Mouse (Mus musculus): ENCODE data around the gene Fam107b.

DNA sequence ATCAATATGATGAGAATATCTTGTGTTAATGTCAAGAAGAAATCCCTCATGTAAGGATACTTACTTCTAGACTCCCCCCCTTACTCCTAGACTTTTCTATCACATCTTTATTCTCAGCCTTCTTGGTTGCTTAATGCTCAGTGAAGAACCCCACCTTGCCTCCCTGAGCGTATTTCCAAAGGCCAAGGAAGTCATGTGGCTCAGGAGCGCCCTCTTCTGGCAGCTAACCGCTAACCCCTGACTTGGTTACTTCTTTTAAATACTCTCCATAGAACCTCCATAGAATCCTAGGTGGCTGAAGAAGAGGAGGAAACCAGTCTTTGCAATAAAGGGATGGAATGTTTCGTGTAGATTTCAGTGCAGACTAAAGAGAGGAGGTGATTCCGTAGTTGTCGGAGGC, 199.0 kb downstream of the Fam107b start:
- TF ChIP-seq CTCF (IDR thresholded peaks at IDR 0.05; ENCODE audit: borderline replicate concordance, extremely low read depth, insufficient read depth, insufficient read length) = peak; percentile 90
- TF ChIP-seq POLR2A (IDR thresholded peaks at IDR 0.05; ENCODE audit: borderline replicate concordance, extremely low read depth, insufficient read depth, insufficient read length, poor library complexity, severe bottlenecking) = no peak
